Mouse (Mus musculus) CD8-positive naive resting alpha-beta T cell, adult 2 months (primary cell): ENCODE results near the gene Sec63.

Experiments
- DNase-seq, 2 experiments: peaks; one replicate each; pipeline ENCODE4 v3.0.0; 2022; ENCODE audit warnings: low read depth in 2 of 2, low spot score in 2 of 2

The Sec63 gene

DNA sequence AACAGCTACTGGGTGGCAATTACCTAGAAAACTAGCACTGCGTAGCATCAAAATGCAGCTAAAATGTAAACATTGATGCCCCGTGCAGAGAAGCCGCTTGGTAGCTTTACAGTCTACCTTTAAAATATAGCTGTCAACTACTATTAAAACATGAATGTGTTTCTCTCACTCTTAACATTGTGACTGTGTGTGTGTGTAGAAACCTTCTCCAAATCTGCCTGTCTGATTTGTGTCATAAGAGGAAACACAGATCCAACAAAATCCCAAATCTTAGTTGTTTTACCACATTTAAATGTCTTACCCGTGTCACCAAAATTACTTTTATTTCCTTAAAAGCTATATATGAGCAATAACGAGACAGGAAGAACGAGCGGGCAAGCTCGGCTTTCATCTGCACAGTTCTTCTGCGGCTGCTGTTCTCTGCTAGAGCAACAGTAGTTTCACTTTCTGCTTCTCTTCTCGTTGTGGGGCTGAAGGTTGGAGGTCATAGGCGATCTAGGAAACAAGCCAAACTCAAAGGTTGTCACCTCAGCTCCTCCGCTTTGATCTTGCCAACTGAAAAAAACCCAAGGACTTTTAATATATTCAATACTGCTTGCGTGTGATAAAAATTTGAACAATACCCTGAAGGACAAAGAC, 100.9 kb downstream of the Sec63 start:
- DNase-seq, result peak; percentile 64 to 66

DNA sequence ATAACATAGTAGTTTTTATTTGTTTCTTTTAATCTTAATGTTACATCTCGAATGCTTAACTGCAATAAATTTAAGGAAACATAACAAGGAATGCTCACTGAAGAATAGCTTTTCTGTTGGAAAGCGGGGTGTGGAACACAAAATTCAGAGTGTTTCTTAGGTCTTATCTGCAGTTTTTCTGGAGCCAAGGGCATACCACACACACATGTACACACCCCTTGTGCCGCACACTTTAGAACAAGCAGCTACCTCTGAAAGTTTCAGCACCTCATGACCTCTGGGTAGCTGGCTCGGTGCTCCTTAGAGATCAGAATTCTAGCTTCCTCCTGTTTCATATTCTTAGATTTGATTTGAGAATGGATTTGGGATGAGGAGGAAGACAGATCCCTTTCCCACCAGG, 101.5 kb downstream of the Sec63 start:
- DNase-seq, result no peak

GRCm38 (mm10) chr10:42863621-42864391, 102.5 kb downstream of the Sec63 start:
- DNase-seq, result peak in 1 of 2 experiments; percentile 34

DNA sequence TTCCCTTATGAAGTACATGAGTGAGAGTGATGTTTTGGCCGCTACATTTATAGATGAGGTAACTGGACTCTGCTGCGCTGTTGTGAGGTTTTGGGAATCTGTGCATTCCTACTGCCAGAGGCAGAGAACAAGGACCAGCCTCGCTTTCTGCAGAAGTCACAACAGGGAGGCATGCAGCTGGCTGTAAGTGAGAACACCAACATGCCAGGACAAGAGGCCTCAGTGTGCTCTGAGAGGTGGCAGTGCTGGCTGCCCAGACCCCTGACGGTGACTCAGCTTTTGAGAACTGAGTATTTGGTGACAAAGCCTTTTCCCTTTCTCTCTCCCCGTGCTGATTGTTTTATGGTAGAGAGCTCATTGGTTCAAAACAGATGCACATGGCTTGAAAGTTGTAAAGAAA, 103.4 kb downstream of the Sec63 start:
- no peak for DNase-seq

GRCm38 (mm10) chr10:42868416-42868815, 107.1 kb downstream of the Sec63 start:
- no peak for DNase-seq

DNA sequence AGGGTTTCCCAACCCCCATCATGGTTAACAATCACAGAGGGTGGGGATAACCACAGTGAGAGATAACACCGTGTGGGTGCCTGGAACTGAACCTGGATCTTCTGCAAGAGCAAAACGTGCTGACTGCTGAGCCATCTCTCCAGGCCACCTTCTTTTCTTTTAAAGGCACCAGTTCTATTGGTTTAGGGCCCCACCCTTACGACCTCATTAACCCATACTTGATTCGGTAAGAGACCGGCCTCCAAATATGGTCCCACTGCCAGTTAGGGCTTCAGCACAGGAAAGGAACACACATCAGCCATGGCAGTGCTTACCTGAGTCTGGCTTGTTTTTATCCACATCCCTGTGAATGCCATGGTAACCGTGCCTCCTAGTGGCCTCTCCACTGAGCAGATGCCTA, 108.2 kb downstream of the Sec63 start:
- DNase-seq, result no peak

DNA sequence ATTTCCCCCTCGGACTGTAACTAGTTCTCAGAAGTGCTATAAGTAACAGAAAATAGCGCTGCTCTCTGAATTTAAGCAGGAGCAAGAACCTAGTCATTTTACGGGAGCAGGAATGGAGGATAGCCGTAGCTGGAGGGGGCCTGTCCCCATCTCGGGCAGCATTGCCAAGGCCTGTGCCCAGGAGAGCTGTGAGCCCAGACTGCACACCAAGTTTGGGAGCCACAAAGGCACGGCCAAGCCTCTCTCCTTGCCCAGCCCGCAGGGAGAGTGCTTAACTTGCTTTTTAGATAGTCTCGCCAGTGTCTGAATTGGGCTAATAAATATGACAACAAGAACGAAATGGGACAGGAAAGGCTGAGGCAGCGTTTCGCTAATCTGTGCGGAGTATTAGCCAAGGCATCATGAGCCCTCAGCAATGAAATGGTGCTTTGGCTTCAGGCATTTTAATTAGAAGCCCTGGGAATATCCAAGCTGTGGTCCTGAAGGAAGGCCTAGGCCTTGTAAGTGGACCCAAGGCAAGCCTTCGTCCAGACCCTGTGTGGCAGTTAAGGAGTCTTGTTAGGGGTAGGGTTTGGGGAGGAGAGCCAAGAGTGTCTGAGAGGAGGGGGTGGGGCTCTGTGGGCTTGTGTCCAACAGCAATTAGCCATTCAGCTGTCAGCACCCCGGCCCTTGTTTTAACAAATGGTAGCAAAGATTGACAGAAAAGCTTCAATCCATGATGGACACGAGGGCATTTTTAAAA, 111.1 kb downstream of the Sec63 start:
- no peak for DNase-seq

- no peak for DNase-seq
Observed at GRCm38 (mm10) chr10:42873077-42873595, 111.8 kb downstream of the Sec63 start.

GRCm38 (mm10) chr10:42876172-42876571, 114.9 kb downstream of the Sec63 start:
- DNase-seq, result no peak

GRCm38 (mm10) chr10:42879269-42879681, 118.0 kb downstream of the Sec63 start:
- no peak for DNase-seq

DNA sequence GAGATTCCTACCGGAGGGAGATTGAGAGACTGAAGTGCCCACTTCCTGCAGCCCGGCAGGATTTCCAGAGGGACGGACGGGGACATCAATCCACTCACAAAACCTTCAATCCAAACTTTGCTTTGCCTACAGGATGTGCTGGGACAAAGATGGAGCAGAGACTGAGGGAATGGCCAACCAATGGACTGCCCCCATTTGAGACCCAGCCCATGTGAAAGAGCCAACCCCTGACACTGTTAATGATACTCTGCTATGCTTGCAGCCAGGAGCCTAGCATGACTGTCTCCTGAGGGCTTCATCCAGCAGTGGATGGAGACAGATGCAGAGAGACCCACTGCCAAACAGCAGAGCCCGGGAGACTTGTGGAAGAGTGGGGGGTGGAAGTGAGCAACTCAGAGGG, 118.4 kb downstream of the Sec63 start:
- no peak for DNase-seq
